Mouse (Mus musculus): ENCODE measurements around the gene Snapc3.

The Snapc3 gene

DNA sequence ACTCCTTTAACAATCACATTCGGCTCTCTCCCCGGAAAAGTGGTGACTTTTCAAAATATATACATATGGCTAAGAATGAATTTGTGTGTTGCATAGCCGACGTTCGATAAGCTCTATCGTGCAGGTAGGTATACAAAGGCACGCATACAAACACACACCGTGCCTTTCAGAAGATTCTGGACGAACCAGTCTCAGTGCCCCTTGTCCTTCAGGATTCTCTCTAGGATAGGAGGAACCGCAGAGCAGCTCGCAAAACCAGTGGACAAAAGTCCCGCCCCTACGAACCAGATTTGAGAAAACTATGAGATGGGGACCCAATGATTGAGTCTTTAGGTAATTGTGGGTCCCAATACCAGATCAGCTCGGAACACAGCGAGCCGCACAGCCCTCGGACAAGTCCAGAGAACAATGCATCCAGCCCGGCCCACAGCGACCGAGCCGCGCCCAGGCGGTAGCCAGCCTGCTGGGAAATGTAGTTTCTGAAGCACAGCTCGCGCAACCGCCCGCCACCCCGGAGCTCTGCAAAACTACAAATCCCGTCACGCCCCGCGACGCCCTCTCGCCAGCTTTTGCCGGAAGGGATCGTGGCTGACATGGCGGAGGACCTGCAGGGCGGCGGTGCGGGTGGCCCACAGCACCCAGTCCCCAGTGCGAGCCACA is at the start of gene Snapc3:
Gene Snapc3 (plus strand): TSS at position 565 of the 660 bp plus-strand sequence.
- DNase-seq = peak; percentile 95

DNA sequence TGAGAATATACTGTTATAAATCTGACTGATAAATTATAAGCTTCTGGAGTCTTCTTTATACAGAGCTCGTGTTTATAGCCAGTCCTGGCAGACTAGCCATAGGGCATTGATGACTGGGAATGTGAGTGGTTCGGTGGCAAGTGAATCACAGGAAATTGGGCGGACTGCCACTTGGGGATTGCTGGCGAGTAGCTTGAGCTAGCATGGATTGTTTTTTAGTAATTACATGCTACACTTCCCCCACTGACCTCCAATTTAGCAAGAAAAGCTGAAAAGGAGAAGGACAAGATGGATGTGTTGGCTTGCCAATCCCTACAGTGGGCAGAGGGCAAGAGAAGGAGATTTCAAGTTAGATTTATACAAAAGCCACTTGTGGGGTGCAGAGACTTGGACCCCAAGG is 44.1 kb upstream of the Snapc3 start:
- no peak for DNase-seq

DNA sequence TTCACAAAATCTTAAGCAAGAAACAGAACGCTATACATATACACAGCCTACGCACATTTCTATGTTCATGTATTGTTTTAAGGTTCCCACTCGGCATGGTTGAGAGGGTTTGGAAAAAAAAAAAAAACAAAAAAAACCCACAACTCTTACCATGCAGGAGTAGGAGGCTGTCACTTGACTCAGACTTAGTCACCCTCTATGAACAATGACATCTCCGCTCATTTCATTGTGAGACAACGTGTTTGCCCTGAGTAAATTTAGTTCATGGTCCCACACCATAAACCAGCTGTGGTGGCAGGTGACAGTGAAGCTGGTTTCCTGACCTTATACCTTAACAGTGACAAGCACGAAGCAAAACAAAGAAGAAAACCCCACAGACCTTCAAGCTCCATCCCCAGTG is 41.9 kb upstream of the Snapc3 start:
- no peak for DNase-seq

DNA sequence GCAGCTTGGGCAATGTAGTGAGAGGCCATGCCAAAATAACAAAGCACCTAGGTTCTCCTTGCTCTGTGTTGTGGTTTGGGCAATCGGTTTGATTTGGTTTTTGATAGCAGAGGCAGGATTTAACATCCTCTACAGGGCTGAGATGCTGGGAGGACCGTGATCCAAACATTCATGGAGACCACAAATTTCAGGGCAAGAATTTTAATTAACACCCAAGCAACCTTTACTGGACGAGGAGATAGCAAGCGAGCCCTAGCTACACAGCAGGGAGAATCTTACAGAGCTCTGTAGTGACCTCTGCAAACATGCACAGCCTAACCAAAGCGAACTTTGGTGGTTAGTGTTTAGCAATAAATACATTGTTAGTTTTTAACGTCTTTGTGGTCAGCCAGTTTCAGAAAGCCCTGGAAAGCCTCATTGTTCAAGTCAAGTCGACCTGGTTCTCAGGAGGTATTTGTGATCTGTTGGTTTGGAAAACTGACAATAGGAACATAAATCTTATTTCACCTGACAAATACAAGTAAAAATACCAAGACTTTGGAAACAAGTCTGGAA is 41.0 kb upstream of the Snapc3 start:
- no peak for DNase-seq

DNA sequence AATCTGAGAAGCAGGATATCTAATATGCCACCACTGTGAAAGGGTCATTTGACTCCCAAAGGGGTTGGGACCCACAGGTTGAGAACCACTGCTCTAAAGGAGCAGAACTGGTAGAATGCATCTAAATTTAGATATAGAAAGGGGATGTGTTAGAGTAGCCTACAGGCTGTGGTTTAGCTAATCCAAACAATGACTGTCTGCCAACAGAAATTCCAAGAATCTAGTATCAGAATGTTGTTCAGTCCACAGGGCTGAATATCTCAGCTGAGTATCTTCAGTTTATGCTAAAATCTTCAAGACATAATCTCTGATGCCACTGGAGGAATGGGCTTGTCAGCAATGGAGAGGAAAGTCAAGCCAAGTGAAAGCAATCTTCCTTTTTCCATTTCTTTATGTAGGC is 38.5 kb upstream of the Snapc3 start:
- DNase-seq = no peak

DNA sequence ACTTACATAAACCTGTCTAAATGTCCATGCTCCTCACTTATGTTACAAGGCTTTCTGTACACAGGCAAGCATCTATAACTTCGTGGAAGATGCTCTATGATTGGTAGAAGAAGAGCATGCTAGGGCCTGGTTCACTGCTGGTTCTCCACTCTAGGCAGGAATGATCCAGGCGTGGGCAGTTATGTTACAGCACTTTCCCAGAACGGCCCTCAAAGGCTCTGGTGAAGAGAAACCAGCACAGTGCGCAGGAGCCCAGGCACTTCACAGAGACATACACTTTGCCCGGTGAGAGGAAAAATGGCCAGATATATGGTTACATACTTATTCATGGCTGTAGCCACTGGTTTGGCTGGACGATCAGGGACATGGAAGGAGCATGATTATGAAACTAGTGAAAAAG is 37.8 kb upstream of the Snapc3 start:
- no peak for DNase-seq

DNA sequence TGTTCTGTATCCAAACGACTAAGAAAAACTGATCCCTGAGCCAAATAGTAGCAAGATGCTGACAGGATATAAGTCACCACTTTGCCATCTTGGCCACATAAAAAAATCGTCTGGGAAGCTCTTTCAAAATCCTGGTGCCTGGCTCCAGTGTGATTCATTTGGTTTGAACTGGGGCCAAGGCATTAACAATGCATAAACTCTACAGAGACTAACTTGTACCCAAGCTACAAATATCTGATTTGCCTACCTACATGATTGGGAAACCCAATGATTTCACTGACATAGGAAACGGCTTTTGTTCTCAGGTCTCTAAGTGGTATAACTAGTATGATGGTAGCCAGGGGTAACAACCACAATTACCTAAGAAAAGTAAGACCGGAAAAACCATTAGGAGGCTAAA is 37.3 kb upstream of the Snapc3 start:
- no peak for DNase-seq

DNA sequence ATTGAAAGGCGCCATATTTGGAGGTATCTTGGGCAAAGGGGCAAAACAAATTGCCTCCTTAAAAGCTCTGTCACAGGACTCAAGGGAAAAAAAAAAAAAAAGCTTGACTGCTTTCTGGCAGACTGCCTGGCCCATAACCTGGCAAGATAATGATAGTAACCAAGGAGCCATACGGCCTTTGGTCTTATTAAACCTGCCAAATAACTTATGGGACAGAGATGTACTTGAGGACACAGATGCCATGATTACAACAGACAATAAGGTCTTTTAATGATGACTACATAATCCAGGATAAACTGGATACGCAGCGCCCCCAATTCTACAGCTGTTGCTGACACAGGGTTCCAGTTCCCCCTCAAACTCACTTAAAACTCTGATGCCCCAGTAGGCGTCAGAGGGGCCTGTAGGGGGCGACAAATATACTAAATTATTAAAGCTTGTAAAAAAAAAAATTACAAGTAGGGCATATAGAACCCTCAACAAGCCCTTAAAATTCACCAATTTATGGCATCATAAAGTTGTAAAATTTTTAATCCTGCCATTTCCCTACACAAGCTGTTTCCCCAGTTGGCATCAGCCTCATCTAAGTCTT is 33.5 kb upstream of the Snapc3 start:
- peak; percentile 20 for DNase-seq

DNA sequence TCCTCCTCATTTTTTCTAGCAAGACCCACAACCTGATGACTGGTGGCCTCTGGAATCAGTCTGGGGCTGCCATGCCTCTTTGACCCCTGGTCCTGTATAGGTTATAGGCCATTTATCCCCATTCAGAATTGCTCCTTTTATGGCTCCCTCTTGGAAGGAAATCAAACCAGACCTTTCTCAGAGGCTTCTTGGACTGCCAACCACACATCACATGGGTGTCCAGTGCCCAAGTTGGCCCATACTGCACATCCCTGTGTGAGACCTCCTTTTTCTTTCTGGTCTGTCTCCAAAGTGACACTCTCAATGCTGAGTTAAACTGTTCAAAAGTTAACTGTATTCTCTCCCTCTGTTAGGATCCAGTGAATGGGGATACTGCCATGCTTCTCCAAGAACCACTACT is 32.4 kb upstream of the Snapc3 start:
- no peak for DNase-seq

DNA sequence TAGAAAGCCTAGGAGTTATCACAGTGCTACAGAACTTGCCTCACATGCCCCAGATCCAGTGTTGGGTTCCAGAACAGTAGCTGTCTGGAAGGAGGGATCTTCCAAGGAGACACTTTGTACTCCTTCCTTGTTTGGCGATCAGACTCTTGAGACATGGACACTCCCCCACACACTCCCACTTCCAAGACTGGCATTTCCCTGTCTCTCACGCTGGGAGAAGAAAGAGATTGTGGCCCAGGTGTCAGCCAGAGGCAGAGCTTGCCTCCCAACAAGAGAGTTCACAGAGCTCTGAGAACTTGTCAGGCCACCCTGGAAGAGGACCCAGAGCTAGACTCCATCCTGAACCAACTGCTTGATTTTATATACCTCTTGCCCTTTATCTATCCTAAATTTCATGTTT is 27.0 kb upstream of the Snapc3 start:
- no peak for DNase-seq

DNA sequence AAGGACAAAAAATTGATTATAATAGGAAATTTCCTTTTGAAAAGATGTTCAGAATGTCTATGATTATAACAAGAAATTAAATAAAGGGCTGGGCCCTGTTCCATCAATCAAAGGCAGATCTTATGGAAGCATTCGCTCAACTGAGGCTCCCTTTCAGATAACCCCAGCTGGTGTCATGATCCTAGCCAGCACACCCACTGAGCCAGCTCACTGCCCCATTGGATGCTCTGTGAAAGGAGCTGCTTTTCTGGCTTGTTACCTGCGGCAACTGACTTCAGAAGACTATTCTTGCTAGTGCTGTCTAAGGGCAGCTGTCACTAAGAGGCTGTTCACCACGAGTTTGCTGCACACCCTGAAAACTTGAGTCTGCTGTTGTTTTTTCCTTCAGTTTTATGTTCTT is 25.6 kb upstream of the Snapc3 start:
- peak; percentile 18 for DNase-seq

DNA sequence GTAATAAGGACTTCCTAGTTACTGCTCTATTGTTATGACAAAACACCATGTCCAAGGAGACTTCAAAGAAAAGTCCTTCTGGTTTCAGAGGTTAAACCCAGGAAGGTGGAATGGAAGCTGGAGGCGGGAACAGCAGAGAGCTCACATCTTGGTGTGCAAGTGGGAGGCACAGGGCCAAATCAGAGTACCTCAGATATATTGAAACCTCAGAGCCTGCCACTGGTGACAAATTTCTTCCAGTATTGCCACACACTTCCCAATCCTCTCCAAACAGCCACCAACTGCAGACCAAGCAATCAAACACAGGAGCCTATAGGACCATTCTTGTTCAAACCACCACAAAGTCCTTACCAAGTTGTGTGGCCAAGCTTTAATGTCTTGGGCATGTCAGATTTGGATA is 23.8 kb upstream of the Snapc3 start:
- no peak for DNase-seq

DNA sequence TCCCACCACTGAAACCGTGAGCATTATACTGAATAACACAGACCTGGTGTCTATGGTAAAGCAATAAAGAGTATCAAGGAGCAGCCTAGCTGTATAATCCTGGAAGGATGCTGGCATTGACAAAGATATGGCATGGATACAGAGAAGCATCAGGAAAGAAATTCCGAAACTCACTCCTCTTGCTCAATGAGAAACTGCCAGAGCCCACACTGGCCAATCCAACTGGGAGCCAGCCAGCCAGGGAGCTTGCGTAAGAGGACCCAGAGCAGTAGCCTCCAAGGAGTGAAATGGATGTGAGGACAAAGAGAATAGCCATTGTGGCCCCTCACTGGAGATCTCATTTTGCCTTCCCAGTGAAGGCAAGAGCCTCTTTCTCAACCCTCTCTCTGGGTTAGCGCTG is 21.2 kb upstream of the Snapc3 start:
- no peak for DNase-seq

DNA sequence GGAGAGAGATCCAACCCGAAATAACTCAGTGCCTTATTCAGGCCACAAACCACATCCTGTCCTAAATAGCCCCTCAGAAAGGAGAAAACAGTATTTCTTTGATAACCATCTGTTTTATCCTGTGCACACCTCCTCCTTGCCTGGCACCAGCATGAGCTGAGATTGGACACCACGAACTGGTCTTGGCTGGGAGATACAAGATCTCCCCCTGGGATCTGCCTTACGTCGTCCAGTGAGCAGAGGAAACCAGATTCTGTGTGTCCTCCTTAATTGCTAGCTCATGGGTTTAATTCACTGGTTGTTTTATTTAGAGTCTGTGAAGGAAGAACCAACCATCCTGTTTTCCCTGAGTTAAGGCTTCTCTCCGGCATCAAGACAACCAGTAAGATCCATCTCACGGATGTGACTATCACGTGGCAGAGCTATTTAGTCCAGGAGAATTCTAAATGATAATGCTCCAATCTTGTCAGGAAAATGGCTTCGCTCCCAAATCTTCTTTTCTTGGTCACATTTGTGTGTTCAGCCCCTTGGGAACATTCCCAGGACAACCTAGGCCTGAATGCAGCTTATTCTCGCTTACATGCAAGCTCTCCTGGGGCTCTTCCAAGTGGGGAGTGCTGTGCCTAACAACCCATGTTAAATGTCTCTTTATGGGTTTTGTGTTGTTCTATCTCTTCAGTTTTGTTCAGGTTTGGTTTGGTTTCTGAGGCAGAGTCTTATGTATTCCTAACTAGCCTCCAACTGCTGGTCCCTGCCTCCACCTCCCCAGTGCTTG is 20.3 kb upstream of the Snapc3 start:
- no peak for DNase-seq

DNA sequence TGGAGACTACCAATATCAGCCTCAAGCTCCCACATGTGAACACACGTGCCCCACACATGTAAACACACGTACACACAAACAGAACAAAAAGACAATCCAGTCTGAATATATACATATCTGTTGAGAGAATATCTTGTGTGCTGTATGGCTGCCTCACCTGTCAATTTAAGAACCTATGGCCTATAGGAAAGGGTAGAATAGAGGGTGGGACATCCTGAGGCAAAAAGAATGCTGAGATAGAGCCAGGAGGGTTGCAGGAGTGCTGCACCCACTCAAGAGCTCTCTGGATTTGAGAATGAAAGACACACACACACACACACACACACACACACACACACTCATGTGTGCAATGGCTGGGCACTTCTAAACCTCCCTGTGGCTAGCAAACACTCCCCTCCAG is 19.0 kb upstream of the Snapc3 start:
- no peak for DNase-seq

DNA sequence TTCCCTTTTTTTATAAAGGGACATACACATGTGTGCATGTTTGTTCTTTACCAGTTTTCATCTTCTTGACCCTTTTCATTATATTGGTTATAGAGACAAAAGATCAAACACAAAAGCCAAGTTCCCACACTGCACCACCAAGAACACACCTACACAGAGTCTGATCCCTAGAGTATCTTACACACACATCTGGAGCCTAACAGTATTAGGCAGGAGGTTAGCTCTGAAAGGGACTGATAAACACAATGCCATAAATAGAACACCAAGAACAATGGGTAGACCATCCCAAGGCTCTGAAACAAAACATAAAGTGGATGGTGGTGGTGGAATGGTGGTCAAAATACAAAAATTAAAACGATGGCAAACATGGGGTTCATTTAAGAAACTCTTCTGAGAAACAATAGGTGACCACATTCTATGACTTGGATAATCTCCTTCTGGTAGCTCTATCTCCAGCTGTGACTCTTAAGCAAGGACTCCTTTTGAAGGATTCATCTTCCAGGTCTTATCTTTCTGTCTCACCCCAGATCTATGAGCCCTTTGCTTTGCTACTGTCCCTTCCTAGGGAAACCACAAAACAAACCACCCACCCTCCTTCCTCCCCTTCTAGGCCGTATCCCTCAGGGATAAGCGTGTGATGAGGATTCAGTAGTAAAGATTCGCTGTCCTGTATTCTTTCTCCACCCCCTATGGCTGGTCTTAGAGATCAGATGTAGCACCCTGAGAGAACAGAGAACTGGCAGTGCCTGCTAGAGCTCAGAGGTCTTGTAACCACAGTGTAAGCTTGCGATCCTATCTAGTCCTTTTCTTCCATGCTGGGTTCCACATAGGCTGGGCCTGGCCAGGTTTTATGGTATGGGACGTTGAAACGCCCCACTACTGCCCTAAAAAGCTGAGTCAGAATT is 16.6 kb upstream of the Snapc3 start:
- DNase-seq = no peak

DNA sequence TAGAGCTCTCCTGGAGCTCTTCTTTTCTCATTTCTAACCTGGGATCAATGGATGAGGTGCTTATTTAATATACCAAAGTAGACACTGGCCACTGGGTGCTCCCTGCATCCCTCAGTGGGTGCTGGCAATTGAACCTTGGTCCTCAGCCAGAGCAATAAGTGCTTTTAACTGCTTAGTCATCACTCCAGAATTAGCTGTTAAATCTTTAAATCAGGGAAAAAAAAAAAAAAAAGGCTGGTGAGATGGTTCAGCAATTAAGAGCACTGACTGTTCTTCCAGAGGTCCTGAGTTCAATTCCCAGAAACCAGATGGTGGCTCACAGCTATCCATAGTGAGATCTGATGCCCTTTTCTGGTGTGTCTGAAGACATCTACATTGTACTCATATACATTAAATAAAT is 15.8 kb upstream of the Snapc3 start:
- DNase-seq = no peak

DNA sequence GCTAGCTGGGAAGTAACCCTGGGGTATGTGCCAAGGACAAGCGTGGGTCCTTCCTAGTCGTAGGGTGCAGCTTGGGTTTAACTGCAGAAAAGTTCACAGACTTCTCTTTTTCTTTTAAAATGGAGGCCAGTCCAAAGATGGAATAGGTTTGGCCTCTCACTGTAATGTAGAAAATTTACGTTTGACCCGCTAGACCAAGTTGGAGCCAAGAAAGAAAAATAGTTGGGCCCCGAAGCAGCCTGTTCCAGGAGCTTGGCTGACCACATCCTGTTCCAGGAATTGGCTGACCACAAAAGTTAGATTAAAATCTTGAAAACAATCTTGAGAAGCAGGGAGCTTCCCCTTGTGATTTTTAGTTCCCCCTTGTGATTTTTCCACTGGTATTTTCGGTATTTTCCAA is 9.8 kb upstream of the Snapc3 start:
- DNase-seq = no peak

DNA sequence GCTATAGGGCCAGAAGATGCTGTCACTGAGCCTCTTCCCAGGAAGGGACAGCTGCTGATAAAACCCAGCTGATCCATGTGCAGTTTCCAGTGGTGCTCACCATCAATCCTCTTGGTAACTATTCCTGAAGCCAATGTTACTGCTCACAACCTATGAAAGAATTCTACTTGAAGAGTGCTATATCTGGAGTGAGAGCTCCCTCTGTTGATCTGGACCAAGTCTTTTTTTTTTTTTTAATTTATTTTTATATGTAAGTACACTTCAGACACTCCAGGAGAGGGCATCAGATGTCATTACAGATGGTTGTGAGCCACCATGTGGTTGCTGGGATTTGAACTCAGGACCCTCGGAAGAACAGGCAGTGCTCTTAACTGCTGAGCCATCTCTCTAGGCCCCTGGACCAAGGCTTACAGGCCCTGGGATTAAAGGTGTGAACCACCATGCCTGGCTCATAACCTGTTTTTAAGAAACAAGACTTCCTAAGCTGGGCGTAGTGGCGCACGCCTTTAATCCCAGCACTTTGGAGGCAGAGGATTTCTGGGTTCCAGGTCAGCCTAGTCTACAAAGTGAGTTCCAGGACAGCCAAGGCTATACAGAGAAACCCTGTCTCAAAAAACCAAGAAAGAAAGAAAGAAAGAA is 7.5 kb upstream of the Snapc3 start:
- DNase-seq = no peak

DNA sequence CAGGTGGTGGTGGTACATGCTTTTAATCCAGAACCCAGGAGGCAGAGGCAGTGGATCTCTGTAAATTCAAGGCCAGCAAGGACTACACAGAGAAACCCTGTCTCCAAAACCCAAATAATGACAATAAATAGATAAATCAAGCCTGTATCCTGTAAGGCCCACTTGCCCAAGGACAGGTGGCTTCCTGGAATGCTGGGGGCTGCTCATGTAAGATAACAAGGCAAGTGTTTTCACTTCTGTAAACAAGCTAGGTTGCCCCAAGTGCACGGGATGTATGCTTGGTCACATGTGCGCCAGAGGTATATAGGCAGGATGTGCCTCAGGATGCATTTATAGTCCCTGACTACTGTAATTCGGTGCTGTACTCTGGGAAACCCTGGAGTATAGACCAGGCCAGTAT is 5.5 kb upstream of the Snapc3 start:
- no peak for DNase-seq

DNA sequence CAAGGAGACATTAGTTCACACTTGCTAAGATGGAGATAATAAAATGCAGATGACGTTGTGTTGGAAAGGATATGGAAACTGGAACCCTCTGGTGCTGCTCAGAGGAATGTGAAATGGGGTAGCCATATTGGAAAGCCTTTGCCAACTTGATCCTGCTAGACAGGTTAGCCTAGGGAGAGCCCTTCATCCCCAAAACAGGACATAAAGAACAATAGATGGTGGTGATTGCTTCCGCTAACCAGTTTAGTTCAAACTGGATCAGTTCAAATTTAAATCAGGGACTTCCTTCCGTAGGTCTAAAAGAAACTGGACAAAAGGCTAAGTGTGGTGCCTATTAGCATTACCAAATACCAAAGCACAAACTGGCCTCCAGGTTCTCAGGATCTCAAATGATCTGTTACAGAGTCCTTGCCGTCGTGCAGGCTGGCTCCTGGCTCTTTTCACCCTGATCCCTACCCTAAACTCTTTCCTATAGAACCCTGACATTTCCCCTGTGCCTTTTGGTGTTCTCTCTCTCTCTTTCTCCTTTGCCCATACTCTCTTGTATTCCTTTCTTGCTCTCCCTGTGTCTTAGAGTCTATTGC is 3.2 kb upstream of the Snapc3 start:
- DNase-seq = no peak

DNA sequence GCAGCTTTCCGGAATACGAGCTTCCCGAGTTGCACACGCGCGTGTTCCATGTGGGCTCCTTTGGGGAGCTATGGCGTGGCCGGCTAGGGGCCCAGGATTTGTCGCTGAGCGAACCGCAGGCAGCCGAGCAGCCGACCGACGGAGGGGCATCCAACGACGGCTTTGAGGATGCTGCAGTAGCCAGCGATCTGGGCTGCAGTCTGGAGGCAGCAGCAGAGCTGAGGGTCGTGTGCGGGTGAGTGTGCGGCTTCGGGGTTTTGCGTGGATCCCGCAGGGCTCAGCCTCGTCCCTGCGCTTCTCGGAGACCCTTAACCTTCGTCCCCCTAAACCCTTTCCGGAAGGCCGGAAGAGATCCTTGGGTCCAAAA is 279 bp downstream of the Snapc3 start:
- no peak for DNase-seq

Data from cerebellum, adult 11-12 months (tissue).